20 mouse cellular contexts compared by ENCODE assay signal in the genomic region with DNA sequence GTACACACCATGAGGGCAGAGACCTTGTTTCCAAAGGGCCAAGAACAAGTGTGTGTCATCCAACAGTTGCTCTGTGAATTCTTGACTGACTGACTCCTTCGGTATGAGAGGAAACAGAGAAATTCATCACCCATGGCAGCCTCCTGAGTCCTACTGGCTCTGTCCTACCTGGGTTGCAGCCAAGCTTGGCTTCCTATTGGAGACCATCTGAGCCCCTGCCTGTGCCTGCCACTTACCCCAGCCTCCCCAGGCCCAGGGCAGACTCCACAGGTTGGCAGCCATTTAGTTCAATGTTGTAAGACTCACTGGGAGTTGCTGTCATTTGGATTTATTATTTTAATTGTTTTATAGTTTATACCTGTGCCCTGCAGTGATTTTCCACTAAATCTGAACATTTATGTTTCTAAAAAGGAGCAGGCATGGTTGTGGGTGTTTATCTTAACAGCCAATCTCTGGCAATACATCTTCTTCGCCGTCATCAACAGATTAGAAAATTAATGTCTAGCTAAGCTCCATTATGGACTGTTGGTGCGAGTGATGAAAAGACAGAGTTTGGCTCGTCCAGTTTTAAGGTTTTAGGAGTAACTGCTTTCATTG.
DNase-seq lines count a peak whose midpoint lies in the region; ATAC-seq and TF ChIP-seq lines count a peak whose summit lies in the region.
"Had no signal": no experiment of that assay in that cellular context is flagged by ENCODE, and none has a peak within 500 bp of the region (broad histone marks: within the 10 kb centered on the region; RNA-seq: fewer than 3 reads in every experiment).

No protein-coding gene starts in this region.

- no peaks in the 10 kb centered on the region for H3K27me3 ChIP-seq in heart, embryonic 12.5 days (replicated peaks)
- H3K27me3 ChIP-seq in MEL (ENCODE audit: control insufficient read depth in 1 of 2, insufficient read depth in 2 of 2, low read length in 2 of 2), result no peaks in the 10 kb centered on the region
- H3K27me3 ChIP-seq: hindbrain, embryonic 13.5 days; intestine, embryonic 15.5 days had no signal

- no peak for TF ChIP-seq EP300 in MEL (IDR thresholded peaks at IDR 0.05; ENCODE audit: low read depth in 1 of 2, low read length in 2 of 2)

- H3K4me2 ChIP-seq in heart, embryonic 12.5 days, result no peak overlapping the region
- H3K4me2 ChIP-seq: hindbrain, embryonic 13.5 days; intestine, embryonic 15.5 days had no signal

- H3K9me3 ChIP-seq in heart, embryonic 12.5 days (replicated peaks), result no peaks in the 10 kb centered on the region
- no peaks in the 10 kb centered on the region for H3K9me3 ChIP-seq in MEL (replicated peaks; ENCODE audit: insufficient read depth, low read length)
- H3K9me3 ChIP-seq: hindbrain, embryonic 13.5 days; intestine, embryonic 15.5 days had no signal

- 76% methylated on average over 5 of the region's 5 CpGs for WGBS in heart, embryonic 12.5 days

- H3K79me2 ChIP-seq in MEL (ENCODE audit: control insufficient read depth, insufficient read depth, low read length, poor library complexity), result no peaks in the 10 kb centered on the region

- no peak for TF ChIP-seq RAD21 in MEL (IDR thresholded peaks at IDR 0.05; ENCODE audit: low read depth, low read length)

- H3K9ac ChIP-seq in heart, embryonic 12.5 days, result no peak overlapping the region
- H3K9ac ChIP-seq in MEL (ENCODE audit: control insufficient read depth, low read depth, low read length, poor library complexity, severe bottlenecking), result no peak overlapping the region
- H3K9ac ChIP-seq: hindbrain, embryonic 13.5 days; intestine, embryonic 15.5 days; liver, embryonic 14.5 days had no signal

- no peak overlapping the region for H3K4me3 ChIP-seq in heart, embryonic 12.5 days
- no peak overlapping the region for H3K4me3 ChIP-seq in MEL (ENCODE audit: control insufficient read depth in 1 of 2, insufficient read depth in 1 of 2, low read depth in 2 of 2, low read length in 2 of 2)
- H3K4me3 ChIP-seq: erythroblast, embryonic 14.5 days; hindbrain, embryonic 13.5 days; intestine, embryonic 15.5 days; myocyte had no signal

- no peak for TF ChIP-seq CTCF in MEL (IDR thresholded peaks at IDR 0.05 in 2 of 3, conservative IDR thresholded peaks at IDR 0.05 in 1 of 3; ENCODE audit: control insufficient read depth in 1 of 3, insufficient read depth in 1 of 3, low read depth in 2 of 3, low read length in 3 of 3, poor library complexity in 1 of 3, severe bottlenecking in 1 of 3)

- peaks cover 11% of the 10 kb centered on the region for H3K4me1 ChIP-seq in heart, embryonic 12.5 days (replicated peaks)
- no peaks in the 10 kb centered on the region for H3K4me1 ChIP-seq in MEL (ENCODE audit: control insufficient read depth in 1 of 2, insufficient read depth in 2 of 2, low read length in 2 of 2)
- H3K4me1 ChIP-seq: intestine, embryonic 15.5 days had no signal

- DNase-seq in heart, adult 18-20 months, result no peak
- DNase-seq in 3T3-L1 (ENCODE audit: low read depth, low spot score) (peak; percentile 14), MEL (ENCODE audit: low read depth, low spot score) (no peak)
- DNase-seq in cerebellum, postnatal 10 days, result peak; percentile 66 to 79
- DNase-seq in ovary, postnatal 10 days (ENCODE audit: low spot score), result no peak
- no peak for DNase-seq in lung, postnatal 25 days (ENCODE audit: low spot score)
- DNase-seq: gastrocnemius, postnatal 10 days; heart, postnatal 10 days; midbrain, embryonic 14.5 days; right cerebral cortex, adult 18-20 months; thymus, postnatal 4 days had no signal

- no peak overlapping the region for H3K27ac ChIP-seq in heart, embryonic 12.5 days (ENCODE audit: poor library complexity, severe bottlenecking)
- no peak overlapping the region for H3K27ac ChIP-seq in MEL (ENCODE audit: control insufficient read depth, low read depth, low read length)
- H3K27ac ChIP-seq: hindbrain, embryonic 13.5 days; intestine, embryonic 15.5 days; liver, embryonic 14.5 days had no signal

- H3K36me3 ChIP-seq in heart, embryonic 12.5 days, result no peaks in the 10 kb centered on the region
- H3K36me3 ChIP-seq in MEL (ENCODE audit: control insufficient read depth in 1 of 2, insufficient read depth in 2 of 2, low read length in 2 of 2), result no peaks in the 10 kb centered on the region
- H3K36me3 ChIP-seq: G1E; hindbrain, embryonic 13.5 days; intestine, embryonic 15.5 days had no signal

- TF ChIP-seq POLR2A in MEL (IDR thresholded peaks at IDR 0.05; ENCODE audit: control insufficient read depth in 1 of 2, insufficient read depth in 1 of 2, low read depth in 1 of 2, low read length in 2 of 2, poor library complexity in 1 of 2), result no peak

- ATAC-seq in heart, embryonic 12.5 days (ENCODE audit: insufficient number of reproducible peaks, low FRiP score), result 0 out of 2 replicates have a peak, but pooled peaks have one; percentile 19
- ATAC-seq: CD4-positive, CD25-positive, alpha-beta regulatory T cell, adult 4 months; forebrain, embryonic 16.5 days; intestine, embryonic 15.5 days had no signal

TF ChIP-seq in MEL, 35 proteins besides CTCF, POLR2A, EP300 and RAD21:
- TF ChIP-seq MAX (IDR thresholded peaks at IDR 0.05; ENCODE audit: low read length), result no peak
- peak; percentile 17; the same call in 1 of the 2 replicates for TF ChIP-seq GATA1 (IDR thresholded peaks at IDR 0.05; ENCODE audit: low read depth, low read length)

Comparison
In these comparisons a context has a peak if more than half of its experiments do, and no peak if none do; other contexts are left out.
1. DNase-seq: peak in 3T3-L1 (single experiment) and cerebellum, postnatal 10 days (2 of 2); none in heart, adult 18-20 months (0 of 2), MEL (single experiment), ovary, postnatal 10 days (single experiment) and lung, postnatal 25 days (single experiment).